Mouse (Mus musculus): ENCODE data around the gene Ctnna2. TPM values are rescaled to one million over a fixed set of nuclear protein-coding genes. Genes with fewer than 3 reads are reported as not detected.

The Ctnna2 gene
- polyA plus RNA-seq, 1 experiment from 2014 or later = 1.6 TPM

- Histone ChIP-seq H3K4me3 (ENCODE audit: low read depth, low read length) (no peak overlapping the region), H3K27me3 (ENCODE audit: control insufficient read depth, insufficient read depth, low read length) (no peaks in the 10 kb centered on the region), H3K4me2 (ENCODE audit: low read depth, severe bottlenecking) (no peak overlapping the region), H3K9ac (ENCODE audit: low read length) (no peak overlapping the region), H3K9me3 (ENCODE audit: control insufficient read depth, low read length) (no peaks in the 10 kb centered on the region), H3K4me1 (ENCODE audit: control insufficient read depth, insufficient read depth, low read length) (no peaks in the 10 kb centered on the region), H3K36me3 (ENCODE audit: control insufficient read depth, insufficient read depth, low read length) (no peaks in the 10 kb centered on the region), H3K27ac (replicated peaks; ENCODE audit: low read depth, low read length) (no peak overlapping the region)
- WGBS = 86% methylated on average over 3 of the region's 3 CpGs
- ATAC-seq (ENCODE audit: insufficient number of reproducible peaks, low FRiP score, low TSS enrichment, low read depth) (no peak), DNase-seq (ENCODE audit: low spot score) (no peak)
Measured at GRCm38 (mm10) chr6:77783342-77783741, 196.2 kb downstream of the Ctnna2 start.

- no peaks in the 10 kb centered on the region for H3K9me3 ChIP-seq (ENCODE audit: control insufficient read depth, low read length)
- WGBS = 89% methylated on average over 10 of the region's 10 CpGs
- no peaks in the 10 kb centered on the region for H3K36me3 ChIP-seq (ENCODE audit: control insufficient read depth, insufficient read depth, low read length)
- ATAC-seq (ENCODE audit: insufficient number of reproducible peaks, low FRiP score, low TSS enrichment, low read depth) = no peak
- no peak overlapping the region for H3K4me3 ChIP-seq (ENCODE audit: low read depth, low read length)
- no peak for DNase-seq (ENCODE audit: low spot score)
- no peak overlapping the region for H3K9ac ChIP-seq (ENCODE audit: low read length)
- no peak overlapping the region for H3K4me2 ChIP-seq (ENCODE audit: low read depth, severe bottlenecking)
- no peaks in the 10 kb centered on the region for H3K4me1 ChIP-seq (ENCODE audit: control insufficient read depth, insufficient read depth, low read length)
- H3K27me3 ChIP-seq (ENCODE audit: control insufficient read depth, insufficient read depth, low read length) = no peaks in the 10 kb centered on the region
- H3K27ac ChIP-seq (replicated peaks; ENCODE audit: low read depth, low read length) = no peak overlapping the region
Measured at GRCm38 (mm10) chr6:77768357-77769103, 211.0 kb downstream of the Ctnna2 start.

- H3K27me3 ChIP-seq (ENCODE audit: control insufficient read depth, insufficient read depth, low read length) = no peaks in the 10 kb centered on the region
- DNase-seq (ENCODE audit: low spot score) = no peak
- H3K9ac ChIP-seq (ENCODE audit: low read length) = no peak overlapping the region
- no peaks in the 10 kb centered on the region for H3K9me3 ChIP-seq (ENCODE audit: control insufficient read depth, low read length)
- H3K4me3 ChIP-seq (ENCODE audit: low read depth, low read length) = no peak overlapping the region
- no peak for ATAC-seq (ENCODE audit: insufficient number of reproducible peaks, low FRiP score, low TSS enrichment, low read depth)
- H3K27ac ChIP-seq (replicated peaks; ENCODE audit: low read depth, low read length) = no peak overlapping the region
- no peak overlapping the region for H3K4me2 ChIP-seq (ENCODE audit: low read depth, severe bottlenecking)
- H3K4me1 ChIP-seq (ENCODE audit: control insufficient read depth, insufficient read depth, low read length) = no peaks in the 10 kb centered on the region
- H3K36me3 ChIP-seq (ENCODE audit: control insufficient read depth, insufficient read depth, low read length) = no peaks in the 10 kb centered on the region
- 86% methylated on average over 3 of the region's 3 CpGs for WGBS
Measured at GRCm38 (mm10) chr6:77758164-77758563, 221.3 kb downstream of the Ctnna2 start.

- no peak overlapping the region for H3K4me2 ChIP-seq (ENCODE audit: low read depth, severe bottlenecking)
- ATAC-seq (ENCODE audit: insufficient number of reproducible peaks, low FRiP score, low TSS enrichment, low read depth) (no peak), DNase-seq (ENCODE audit: low spot score) (no peak)
- H3K4me1 ChIP-seq (ENCODE audit: control insufficient read depth, insufficient read depth, low read length) = no peaks in the 10 kb centered on the region
- no peaks in the 10 kb centered on the region for H3K27me3 ChIP-seq (ENCODE audit: control insufficient read depth, insufficient read depth, low read length)
- no peak overlapping the region for H3K4me3 ChIP-seq (ENCODE audit: low read depth, low read length)
- H3K36me3 ChIP-seq (ENCODE audit: control insufficient read depth, insufficient read depth, low read length) = no peaks in the 10 kb centered on the region
- H3K9me3 ChIP-seq (ENCODE audit: control insufficient read depth, low read length) = no peaks in the 10 kb centered on the region
- no peak overlapping the region for H3K9ac ChIP-seq (ENCODE audit: low read length)
- 89% methylated on average over 5 of the region's 5 CpGs for WGBS
- no peak overlapping the region for H3K27ac ChIP-seq (replicated peaks; ENCODE audit: low read depth, low read length)
Measured at GRCm38 (mm10) chr6:77745426-77745825, 234.1 kb downstream of the Ctnna2 start.

- ATAC-seq (ENCODE audit: insufficient number of reproducible peaks, low FRiP score, low TSS enrichment, low read depth) (no peak), DNase-seq (ENCODE audit: low spot score) (no peak)
- Histone ChIP-seq H3K27ac (replicated peaks; ENCODE audit: low read depth, low read length) (no peak overlapping the region), H3K4me3 (ENCODE audit: low read depth, low read length) (no peak overlapping the region), H3K4me1 (ENCODE audit: control insufficient read depth, insufficient read depth, low read length) (no peaks in the 10 kb centered on the region), H3K4me2 (ENCODE audit: low read depth, severe bottlenecking) (no peak overlapping the region), H3K9ac (ENCODE audit: low read length) (no peak overlapping the region), H3K36me3 (ENCODE audit: control insufficient read depth, insufficient read depth, low read length) (no peaks in the 10 kb centered on the region), H3K9me3 (ENCODE audit: control insufficient read depth, low read length) (no peaks in the 10 kb centered on the region), H3K27me3 (ENCODE audit: control insufficient read depth, insufficient read depth, low read length) (no peaks in the 10 kb centered on the region)
Measured at GRCm38 (mm10) chr6:77743651-77744050, 235.8 kb downstream of the Ctnna2 start.

GRCm38 (mm10) chr6:77742988-77743387 is 236.5 kb downstream of the Ctnna2 start:
- ATAC-seq (ENCODE audit: insufficient number of reproducible peaks, low FRiP score, low TSS enrichment, low read depth) = no peak
- Histone ChIP-seq H3K27me3 (ENCODE audit: control insufficient read depth, insufficient read depth, low read length) (no peaks in the 10 kb centered on the region), H3K4me1 (ENCODE audit: control insufficient read depth, insufficient read depth, low read length) (no peaks in the 10 kb centered on the region), H3K9ac (ENCODE audit: low read length) (no peak overlapping the region), H3K27ac (replicated peaks; ENCODE audit: low read depth, low read length) (no peak overlapping the region), H3K4me3 (ENCODE audit: low read depth, low read length) (no peak overlapping the region), H3K4me2 (ENCODE audit: low read depth, severe bottlenecking) (no peak overlapping the region), H3K9me3 (ENCODE audit: control insufficient read depth, low read length) (no peaks in the 10 kb centered on the region), H3K36me3 (ENCODE audit: control insufficient read depth, insufficient read depth, low read length) (no peaks in the 10 kb centered on the region)
- DNase-seq (ENCODE audit: low spot score) = no peak
- 61% methylated on average over 1 of the region's 1 CpGs for WGBS

GRCm38 (mm10) chr6:77738640-77739039 is 240.9 kb downstream of the Ctnna2 start:
- Histone ChIP-seq H3K9me3 (ENCODE audit: control insufficient read depth, low read length) (no peaks in the 10 kb centered on the region), H3K27ac (replicated peaks; ENCODE audit: low read depth, low read length) (no peak overlapping the region), H3K27me3 (ENCODE audit: control insufficient read depth, insufficient read depth, low read length) (no peaks in the 10 kb centered on the region), H3K9ac (ENCODE audit: low read length) (no peak overlapping the region), H3K4me2 (ENCODE audit: low read depth, severe bottlenecking) (no peak overlapping the region), H3K4me3 (ENCODE audit: low read depth, low read length) (no peak overlapping the region), H3K4me1 (ENCODE audit: control insufficient read depth, insufficient read depth, low read length) (no peaks in the 10 kb centered on the region), H3K36me3 (ENCODE audit: control insufficient read depth, insufficient read depth, low read length) (no peaks in the 10 kb centered on the region)
- WGBS = 77% methylated on average over 4 of the region's 4 CpGs
- DNase-seq (ENCODE audit: low spot score) (no peak), ATAC-seq (ENCODE audit: insufficient number of reproducible peaks, low FRiP score, low TSS enrichment, low read depth) (no peak)

- no peak overlapping the region for H3K4me2 ChIP-seq (ENCODE audit: low read depth, severe bottlenecking)
- WGBS = 81% methylated on average over 2 of the region's 2 CpGs
- H3K9me3 ChIP-seq (ENCODE audit: control insufficient read depth, low read length) = no peaks in the 10 kb centered on the region
- no peak overlapping the region for H3K9ac ChIP-seq (ENCODE audit: low read length)
- H3K27ac ChIP-seq (replicated peaks; ENCODE audit: low read depth, low read length) = no peak overlapping the region
- DNase-seq (ENCODE audit: low spot score) (no peak), ATAC-seq (ENCODE audit: insufficient number of reproducible peaks, low FRiP score, low TSS enrichment, low read depth) (no peak)
- no peak overlapping the region for H3K4me3 ChIP-seq (ENCODE audit: low read depth, low read length)
- H3K36me3 ChIP-seq (ENCODE audit: control insufficient read depth, insufficient read depth, low read length) = no peaks in the 10 kb centered on the region
- H3K4me1 ChIP-seq (ENCODE audit: control insufficient read depth, insufficient read depth, low read length) = no peaks in the 10 kb centered on the region
- H3K27me3 ChIP-seq (ENCODE audit: control insufficient read depth, insufficient read depth, low read length) = no peaks in the 10 kb centered on the region
Measured at GRCm38 (mm10) chr6:77724952-77725299, 254.6 kb downstream of the Ctnna2 start.

All from limb, embryonic 11.5 days (tissue).